Mouse (Mus musculus) myocyte (in vitro differentiated cells): ENCODE measurements around the gene Arl15. TPM values are rescaled to one million over a fixed set of nuclear protein-coding genes. Genes with fewer than 3 reads are reported as not detected.

Experiments
- H3K27me3 ChIP-seq: one replicate; pipeline ENCODE4 v1.6.1; 2011; ENCODE audit not compliant: control insufficient read depth, insufficient read depth, insufficient read length
- H3K36me3 ChIP-seq: one replicate; pipeline ENCODE4 v1.6.1; 2011; ENCODE audit not compliant: control insufficient read depth, insufficient read depth
- H3K4me2 ChIP-seq: one replicate; pipeline ENCODE4 v1.6.1; 2011; ENCODE audit warnings: low read depth, control low read depth
- H3K4me3 ChIP-seq: one replicate; pipeline ENCODE4 v1.5.1; 2011; ENCODE audit warnings: mild to moderate bottlenecking, control low read depth, moderate library complexity
- H3K79me2 ChIP-seq: one replicate; pipeline ENCODE4 v1.6.1; 2011; ENCODE audit not compliant: control insufficient read depth, insufficient read depth
- H3ac ChIP-seq: one replicate; pipeline ENCODE4 v1.6.1; 2011; ENCODE audit not compliant: control insufficient read depth, insufficient read length
- CEBPB ChIP-seq: IDR thresholded peaks from 2 replicates; pipeline ENCODE4 v1.6.1; 2011; ENCODE audit warnings: mild to moderate bottlenecking, moderate library complexity; ENCODE audit not compliant: poor library complexity, insufficient read depth, severe bottlenecking
- E2F4 ChIP-seq: IDR thresholded peaks from one replicate; pipeline ENCODE4 v1.6.1; 2011; ENCODE audit warnings: mild to moderate bottlenecking, control low read depth, moderate library complexity; ENCODE audit not compliant: insufficient read depth
- MAX ChIP-seq: IDR thresholded peaks from one replicate; pipeline ENCODE4 v1.6.1; 2011; ENCODE audit warnings: low read depth, mild to moderate bottlenecking, control low read depth
- MYOD1 ChIP-seq, 3 experiments: IDR thresholded peaks; one replicate each; pipeline ENCODE4 v1.6.1; 2011; ENCODE audit warnings: control low read depth in 2 of 3, low read depth in 2 of 3, mild to moderate bottlenecking in 2 of 3, moderate library complexity in 1 of 3; ENCODE audit not compliant: insufficient read length in 2 of 3, control insufficient read depth in 1 of 3
- MYOG ChIP-seq, 3 experiments: IDR thresholded peaks; one replicate each; pipeline ENCODE4 v1.6.1; 2011; ENCODE audit warnings: control low read depth in 2 of 3, low read depth in 2 of 3, mild to moderate bottlenecking in 2 of 3; ENCODE audit not compliant: insufficient read length in 2 of 3, control insufficient read depth in 1 of 3, insufficient read depth in 1 of 3
- POLR2A ChIP-seq: IDR thresholded peaks from one replicate; pipeline ENCODE4 v1.6.1; 2011; ENCODE audit warnings: low read depth, mild to moderate bottlenecking, control low read depth, moderate library complexity; ENCODE audit not compliant: insufficient read length
- POLR2AphosphoS2 ChIP-seq: IDR thresholded peaks from one replicate; pipeline ENCODE4 v1.6.1; 2011; ENCODE audit warnings: low read depth, control low read depth; ENCODE audit not compliant: insufficient read length
- REST ChIP-seq: IDR thresholded peaks from one replicate; pipeline ENCODE4 v1.6.1; 2011; ENCODE audit warnings: mild to moderate bottlenecking, control low read depth, moderate library complexity; ENCODE audit not compliant: insufficient read depth, insufficient read length
- SRF ChIP-seq: IDR thresholded peaks from one replicate; pipeline ENCODE4 v1.6.1; 2011; ENCODE audit warnings: low read depth; ENCODE audit not compliant: control insufficient read depth, insufficient read length
- TCF12 ChIP-seq: IDR thresholded peaks from one replicate; pipeline ENCODE4 v1.6.1; 2011; ENCODE audit warnings: mild to moderate bottlenecking, control low read depth; ENCODE audit not compliant: poor library complexity, insufficient read depth, severe bottlenecking
- TCF3 ChIP-seq: IDR thresholded peaks from one replicate; pipeline ENCODE4 v1.6.1; 2011; ENCODE audit warnings: low read depth, control low read depth; ENCODE audit not compliant: insufficient read length
- USF1 ChIP-seq: IDR thresholded peaks from one replicate; pipeline ENCODE4 v1.6.1; 2011; ENCODE audit warnings: low read depth, mild to moderate bottlenecking, control low read depth, moderate library complexity
- polyA plus RNA-seq: library from polyadenylated mRNA; unstranded; fragments of >200 nt; fragmentation: generic; extraction: Trizol; gene quantifications from one replicate; pipeline ENCODE4 v1.2.1, GENCODE M21; 2012; ENCODE audit warnings: missing spikeins

The Arl15 gene
- polyA plus RNA-seq, 1 experiment, result 11.1 TPM

GRCm38 (mm10) chr13:114060258-114060657 is 266.0 kb downstream of the Arl15 start:
- H3K4me3 ChIP-seq, result no peak overlapping the region
- H3ac ChIP-seq, result no peak overlapping the region
- no peaks in the 10 kb centered on the region for H3K36me3 ChIP-seq
- H3K79me2 ChIP-seq, result no peaks in the 10 kb centered on the region
- no peak overlapping the region for H3K4me2 ChIP-seq
- no peak for TF ChIP-seq USF1
- no peak for TF ChIP-seq MAX
- TF ChIP-seq MYOG (IDR thresholded peaks at IDR 0.05; ENCODE audit: control insufficient read depth in 1 of 3, insufficient read depth in 1 of 3, insufficient read length in 2 of 3, low read depth in 2 of 3), result no peak
- TF ChIP-seq POLR2AphosphoS2, result no peak
- no peak for TF ChIP-seq SRF
- no peak for TF ChIP-seq E2F4
- TF ChIP-seq REST, result no peak
- no peak for TF ChIP-seq MYOD1 (IDR thresholded peaks at IDR 0.05; ENCODE audit: control insufficient read depth in 1 of 3, insufficient read length in 2 of 3, low read depth in 2 of 3)
- TF ChIP-seq POLR2A, result no peak
- TF ChIP-seq TCF12, result no peak
- no peak for TF ChIP-seq CEBPB
- TF ChIP-seq TCF3, result no peak
- H3K27me3 ChIP-seq, result no peaks in the 10 kb centered on the region

- TF ChIP-seq TCF3 (no peak), REST (no peak)
- Histone ChIP-seq H3K4me3 (no peak overlapping the region), H3K79me2 (no peaks in the 10 kb centered on the region), H3K36me3 (no peaks in the 10 kb centered on the region), H3ac (no peak overlapping the region), H3K27me3 (no peaks in the 10 kb centered on the region), H3K4me2 (no peak overlapping the region)
Measured at GRCm38 (mm10) chr13:114061234-114061633, 266.9 kb downstream of the Arl15 start.

DNA sequence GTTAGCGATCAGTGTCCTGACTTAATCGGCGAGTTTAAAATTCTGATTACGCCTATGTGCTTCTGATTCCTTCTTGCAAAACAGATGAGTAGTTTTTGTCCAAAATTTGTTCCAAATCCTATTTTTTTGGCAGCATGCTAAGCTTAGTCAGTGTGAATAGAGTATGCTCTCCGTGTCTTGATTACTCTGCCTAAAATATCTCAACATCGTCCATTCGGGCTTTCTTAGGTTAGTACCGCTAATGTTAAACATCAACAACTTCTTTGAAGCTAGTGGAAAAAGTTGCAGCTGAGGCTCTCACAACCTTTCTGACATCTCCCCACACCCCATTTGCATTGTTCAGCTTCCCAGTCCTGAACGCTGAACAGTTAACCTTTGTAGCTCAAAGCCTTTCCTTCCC is 269.8 kb downstream of the Arl15 start:
- no peaks in the 10 kb centered on the region for H3K36me3 ChIP-seq
- TF ChIP-seq MYOG (IDR thresholded peaks at IDR 0.05; ENCODE audit: control insufficient read depth in 1 of 3, insufficient read depth in 1 of 3, insufficient read length in 2 of 3, low read depth in 2 of 3), result no peak
- TF ChIP-seq USF1, result no peak
- TF ChIP-seq TCF12, result no peak
- no peak for TF ChIP-seq SRF
- no peak for TF ChIP-seq E2F4
- TF ChIP-seq MAX, result no peak
- no peak for TF ChIP-seq MYOD1 (IDR thresholded peaks at IDR 0.05; ENCODE audit: control insufficient read depth in 1 of 3, insufficient read length in 2 of 3, low read depth in 2 of 3)
- TF ChIP-seq POLR2A, result no peak
- TF ChIP-seq POLR2AphosphoS2, result no peak
- no peak for TF ChIP-seq REST
- TF ChIP-seq TCF3, result no peak
- no peak for TF ChIP-seq CEBPB

DNA sequence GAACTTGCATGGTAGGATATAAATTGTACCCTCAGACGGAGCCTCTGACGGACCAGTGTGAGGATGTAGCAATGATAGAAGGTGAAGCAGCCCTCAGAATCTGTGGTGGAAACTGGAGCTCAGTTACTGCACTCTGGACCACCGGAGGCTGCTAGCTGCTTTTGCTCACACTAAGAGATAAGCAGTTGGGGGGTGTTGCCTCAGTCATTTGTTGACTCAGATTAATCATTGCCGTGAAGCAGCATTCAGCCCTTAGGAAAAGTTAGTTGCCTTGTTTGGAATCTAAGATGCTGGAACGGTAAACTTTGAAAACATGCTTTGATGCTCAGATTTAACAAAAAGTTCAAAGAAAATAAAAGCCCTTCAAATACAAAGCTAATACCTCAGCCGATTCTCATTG is 270.7 kb downstream of the Arl15 start:
- H3K36me3 ChIP-seq, result no peaks in the 10 kb centered on the region
- H3K4me3 ChIP-seq, result no peak overlapping the region
- H3K4me2 ChIP-seq, result no peak overlapping the region
- H3K27me3 ChIP-seq, result no peaks in the 10 kb centered on the region
- TF ChIP-seq POLR2AphosphoS2 (no peak), TCF12 (no peak), REST (no peak), USF1 (no peak), CEBPB (no peak), MYOD1 (IDR thresholded peaks at IDR 0.05; ENCODE audit: control insufficient read depth in 1 of 3, insufficient read length in 2 of 3, low read depth in 2 of 3) (no peak), E2F4 (no peak), MAX (no peak), POLR2A (no peak), MYOG (IDR thresholded peaks at IDR 0.05; ENCODE audit: control insufficient read depth in 1 of 3, insufficient read depth in 1 of 3, insufficient read length in 2 of 3, low read depth in 2 of 3) (no peak), SRF (no peak), TCF3 (no peak)
- no peaks in the 10 kb centered on the region for H3K79me2 ChIP-seq
- H3ac ChIP-seq, result no peak overlapping the region

More for the DNA sequence above, 269.8 kb downstream of the Arl15 start:
- Histone ChIP-seq H3ac (no peak overlapping the region), H3K4me3 (no peak overlapping the region), H3K79me2 (no peaks in the 10 kb centered on the region), H3K27me3 (no peaks in the 10 kb centered on the region), H3K4me2 (no peak overlapping the region)

DNA sequence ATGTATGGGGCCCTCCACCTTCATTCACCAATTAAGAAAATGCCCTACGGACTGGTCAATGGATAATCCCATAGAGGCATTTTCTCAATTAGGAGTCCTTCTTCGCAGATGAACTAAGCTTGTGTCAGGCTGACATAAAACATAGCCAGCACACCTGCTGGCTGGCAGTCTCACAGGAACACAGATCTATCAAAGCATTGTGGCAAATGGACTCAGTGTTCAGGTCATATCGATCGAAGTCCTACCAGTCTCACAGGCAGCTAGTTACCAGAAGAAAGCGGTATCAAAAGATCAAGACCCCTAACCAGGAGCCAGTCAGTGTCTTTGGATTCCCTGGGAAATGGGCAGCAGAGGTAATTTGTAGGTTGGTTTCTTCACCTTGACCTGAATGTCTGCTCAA is 274.1 kb downstream of the Arl15 start:
- H3K36me3 ChIP-seq, result no peaks in the 10 kb centered on the region
- no peak overlapping the region for H3K4me2 ChIP-seq
- no peaks in the 10 kb centered on the region for H3K79me2 ChIP-seq
- H3K27me3 ChIP-seq, result no peaks in the 10 kb centered on the region
- no peak for TF ChIP-seq MYOG (IDR thresholded peaks at IDR 0.05; ENCODE audit: control insufficient read depth in 1 of 3, insufficient read depth in 1 of 3, insufficient read length in 2 of 3, low read depth in 2 of 3)
- no peak for TF ChIP-seq MAX
- no peak for TF ChIP-seq REST
- TF ChIP-seq POLR2AphosphoS2, result no peak
- no peak for TF ChIP-seq TCF3
- TF ChIP-seq TCF12, result no peak
- TF ChIP-seq USF1, result no peak
- TF ChIP-seq SRF, result no peak
- TF ChIP-seq CEBPB, result no peak
- TF ChIP-seq E2F4, result no peak
- TF ChIP-seq MYOD1 (IDR thresholded peaks at IDR 0.05; ENCODE audit: control insufficient read depth in 1 of 3, insufficient read length in 2 of 3, low read depth in 2 of 3), result no peak
- no peak for TF ChIP-seq POLR2A
- H3ac ChIP-seq, result no peak overlapping the region
- H3K4me3 ChIP-seq, result no peak overlapping the region
